Mouse (Mus musculus): ENCODE measurements around the gene Kndc1. TPM values are rescaled to one million over a fixed set of nuclear protein-coding genes. Genes with fewer than 3 reads are reported as not detected.

Gene Kndc1
- polyA plus RNA-seq, 1 experiment: 0.02 TPM

DNA sequence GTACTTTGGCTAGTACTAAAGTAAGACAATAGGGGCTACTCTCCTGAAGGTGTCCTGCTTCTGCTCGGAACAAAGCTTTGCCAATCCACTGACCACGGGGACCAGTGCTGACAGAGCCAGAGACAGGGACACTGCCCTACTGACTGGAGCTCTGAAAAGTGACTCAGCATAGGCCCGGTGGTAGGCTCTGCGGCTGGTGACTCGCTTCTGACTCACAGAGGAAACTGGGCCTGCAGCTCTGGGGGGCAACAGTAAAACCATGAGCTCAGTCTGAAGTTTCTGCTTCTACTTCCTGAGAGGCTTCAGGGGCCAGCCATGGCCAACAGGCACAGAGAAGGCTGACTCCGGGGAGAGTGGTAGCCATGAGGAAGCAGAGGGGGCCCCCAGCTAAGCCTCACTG, 76.9 kb downstream of the Kndc1 start:
- Histone ChIP-seq H3K36me3 (ENCODE audit: control insufficient read depth, insufficient read depth, low read length) (no peaks in the 10 kb centered on the region), H3K27ac (ENCODE audit: insufficient read depth, low read depth, low read length) (no peak overlapping the region), H3K4me3 (ENCODE audit: insufficient read depth, low read depth, low read length) (no peak overlapping the region), H3K4me1 (ENCODE audit: control insufficient read depth, insufficient read depth, low read length) (no peaks in the 10 kb centered on the region), H3K27me3 (replicated peaks; ENCODE audit: control insufficient read depth, insufficient read depth, low read length) (no peaks in the 10 kb centered on the region)
- TF ChIP-seq POLR2A (IDR thresholded peaks at IDR 0.05; ENCODE audit: low read depth, low read length) (no peak), CTCF (conservative IDR thresholded peaks at IDR 0.05; ENCODE audit: insufficient read depth, insufficient read length, low read depth, low read length) (no peak)
- no peak for DNase-seq
- WGBS: 61% methylated on average over 6 of the region's 6 CpGs

DNA sequence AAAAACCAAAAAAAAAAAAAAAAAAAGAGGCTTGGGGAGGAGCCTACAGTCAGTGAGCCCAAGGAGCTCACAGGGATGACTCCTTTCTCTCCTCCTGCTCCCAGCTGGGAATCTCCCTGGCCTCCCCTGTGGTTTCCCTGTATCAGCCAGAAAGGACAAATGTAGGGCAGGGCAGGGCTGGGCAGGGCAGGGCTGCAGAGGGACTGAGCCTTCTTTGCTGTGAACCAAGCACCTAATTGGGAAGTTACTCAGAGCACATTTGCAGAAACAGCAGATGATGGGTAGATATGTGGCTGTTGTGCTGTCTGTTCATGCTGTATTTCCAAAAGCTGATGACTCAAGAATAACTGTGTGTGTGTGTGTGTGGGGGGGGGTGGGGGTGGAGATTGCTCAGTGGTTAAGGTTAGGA, 78.4 kb downstream of the Kndc1 start:
- H3K4me1 ChIP-seq (ENCODE audit: control insufficient read depth, insufficient read depth, low read length): no peaks in the 10 kb centered on the region
- no peaks in the 10 kb centered on the region for H3K36me3 ChIP-seq (ENCODE audit: control insufficient read depth, insufficient read depth, low read length)
- no peak overlapping the region for H3K27ac ChIP-seq (ENCODE audit: insufficient read depth, low read depth, low read length)

GRCm38 (mm10) chr7:139974307-139974706, 79.8 kb downstream of the Kndc1 start:
- Histone ChIP-seq H3K27me3 (replicated peaks; ENCODE audit: control insufficient read depth, insufficient read depth, low read length) (no peaks in the 10 kb centered on the region), H3K4me1 (ENCODE audit: control insufficient read depth, insufficient read depth, low read length) (no peaks in the 10 kb centered on the region), H3K27ac (ENCODE audit: insufficient read depth, low read depth, low read length) (no peak overlapping the region), H3K36me3 (ENCODE audit: control insufficient read depth, insufficient read depth, low read length) (no peaks in the 10 kb centered on the region), H3K4me3 (ENCODE audit: insufficient read depth, low read depth, low read length) (no peak overlapping the region)
- 84% methylated on average over 10 of the region's 10 CpGs for WGBS
- TF ChIP-seq POLR2A (IDR thresholded peaks at IDR 0.05; ENCODE audit: low read depth, low read length): no peak
- TF ChIP-seq CTCF (conservative IDR thresholded peaks at IDR 0.05; ENCODE audit: insufficient read depth, insufficient read length, low read depth, low read length): no peak
- DNase-seq: no peak

More for the DNA sequence above, 78.4 kb downstream of the Kndc1 start:
- Histone ChIP-seq H3K27me3 (replicated peaks; ENCODE audit: control insufficient read depth, insufficient read depth, low read length) (no peaks in the 10 kb centered on the region), H3K4me3 (ENCODE audit: insufficient read depth, low read depth, low read length) (no peak overlapping the region)
- DNase-seq: no peak
- TF ChIP-seq CTCF (conservative IDR thresholded peaks at IDR 0.05; ENCODE audit: insufficient read depth, insufficient read length, low read depth, low read length) (no peak), POLR2A (IDR thresholded peaks at IDR 0.05; ENCODE audit: low read depth, low read length) (no peak)

DNA sequence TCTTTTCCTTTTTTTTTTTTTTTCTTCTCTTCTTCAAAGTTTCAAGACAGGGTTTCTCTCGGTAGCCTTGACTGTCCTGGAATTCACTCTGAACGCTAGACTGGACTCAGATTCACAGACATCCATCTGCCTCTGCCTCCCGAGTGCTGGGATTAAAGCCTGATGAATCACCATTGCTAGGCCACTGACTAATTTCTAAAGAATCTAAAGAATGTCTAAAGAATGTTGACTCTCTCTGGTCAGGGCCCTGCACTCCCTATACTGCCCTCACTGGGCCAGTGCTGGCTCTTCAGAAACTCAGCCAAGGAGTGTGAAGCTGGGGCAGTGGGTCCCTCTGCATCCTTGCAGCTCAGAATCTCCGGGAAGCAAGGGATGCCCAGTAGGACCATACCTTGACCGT, 81.0 kb downstream of the Kndc1 start:
- no peak overlapping the region for H3K4me3 ChIP-seq (ENCODE audit: insufficient read depth, low read depth, low read length)
- no peaks in the 10 kb centered on the region for H3K27me3 ChIP-seq (replicated peaks; ENCODE audit: control insufficient read depth, insufficient read depth, low read length)
- DNase-seq: no peak
- H3K4me1 ChIP-seq (ENCODE audit: control insufficient read depth, insufficient read depth, low read length): no peaks in the 10 kb centered on the region
- 55% methylated on average over 5 of the region's 5 CpGs for WGBS
- H3K36me3 ChIP-seq (ENCODE audit: control insufficient read depth, insufficient read depth, low read length): no peaks in the 10 kb centered on the region
- TF ChIP-seq CTCF (conservative IDR thresholded peaks at IDR 0.05; ENCODE audit: insufficient read depth, insufficient read length, low read depth, low read length): no peak
- no peak for TF ChIP-seq POLR2A (IDR thresholded peaks at IDR 0.05; ENCODE audit: low read depth, low read length)
- no peak overlapping the region for H3K27ac ChIP-seq (ENCODE audit: insufficient read depth, low read depth, low read length)

GRCm38 (mm10) chr7:139978278-139978892, 83.9 kb downstream of the Kndc1 start, which contains the start of gene 6430531B16Rik:
Gene 6430531B16Rik (minus strand): TSS chr7:139978755.
- TF ChIP-seq CTCF (conservative IDR thresholded peaks at IDR 0.05; ENCODE audit: insufficient read depth, insufficient read length, low read depth, low read length) (no peak), POLR2A (IDR thresholded peaks at IDR 0.05; ENCODE audit: low read depth, low read length) (no peak)

GRCm38 (mm10) chr7:139979011-139979719, 84.7 kb downstream of the Kndc1 start:
- Histone ChIP-seq H3K36me3 (ENCODE audit: control insufficient read depth, insufficient read depth, low read length) (no peaks in the 10 kb centered on the region), H3K4me3 (ENCODE audit: insufficient read depth, low read depth, low read length) (peak overlapping the region; percentile 17; the same call in 1 of the 2 replicates), H3K27me3 (replicated peaks; ENCODE audit: control insufficient read depth, insufficient read depth, low read length) (no peaks in the 10 kb centered on the region), H3K27ac (ENCODE audit: insufficient read depth, low read depth, low read length) (no peak overlapping the region), H3K4me1 (ENCODE audit: control insufficient read depth, insufficient read depth, low read length) (no peaks in the 10 kb centered on the region)
- no peak for DNase-seq
- no peak for TF ChIP-seq CTCF (conservative IDR thresholded peaks at IDR 0.05; ENCODE audit: insufficient read depth, insufficient read length, low read depth, low read length)
- TF ChIP-seq POLR2A (IDR thresholded peaks at IDR 0.05; ENCODE audit: low read depth, low read length): no peak
- WGBS: 33% methylated on average over 13 of the region's 13 CpGs

More at GRCm38 (mm10) chr7:139978278-139978892, 83.9 kb downstream of the Kndc1 start, which contains the start of gene 6430531B16Rik:
- H3K4me1 ChIP-seq (ENCODE audit: control insufficient read depth, insufficient read depth, low read length): no peaks in the 10 kb centered on the region
- 7% methylated on average over 32 of the region's 32 CpGs for WGBS
- peak within 1 kb of the TSS; percentile 53 for H3K4me3 ChIP-seq (ENCODE audit: insufficient read depth, low read depth, low read length)
- H3K27me3 ChIP-seq (replicated peaks; ENCODE audit: control insufficient read depth, insufficient read depth, low read length): no peaks in the 10 kb centered on the region
- H3K27ac ChIP-seq (ENCODE audit: insufficient read depth, low read depth, low read length): no peak within 1 kb of the TSS
- peak; percentile 85 for DNase-seq
- H3K36me3 ChIP-seq (ENCODE audit: control insufficient read depth, insufficient read depth, low read length): no peaks in the 10 kb centered on the region

DNA sequence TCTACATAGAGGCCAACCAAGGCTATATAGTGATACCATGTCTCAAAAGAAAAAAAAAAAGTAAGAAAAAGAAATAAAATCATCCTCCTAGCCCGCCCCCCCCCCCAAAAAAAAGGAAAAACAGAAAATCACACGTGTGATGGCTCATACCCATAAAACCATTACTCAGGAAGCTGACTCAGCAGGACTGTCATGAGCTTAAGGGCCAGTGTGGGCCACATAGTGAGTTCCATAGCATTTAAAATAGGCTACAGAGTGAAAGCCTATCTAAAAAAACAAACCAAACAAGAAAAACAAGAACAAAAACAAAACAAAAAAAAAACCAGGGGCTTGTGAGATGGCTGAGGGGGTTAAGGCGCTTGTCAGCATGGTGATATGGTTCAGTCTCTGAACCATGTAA, 86.3 kb downstream of the Kndc1 start:
- TF ChIP-seq POLR2A (IDR thresholded peaks at IDR 0.05; ENCODE audit: low read depth, low read length) (no peak), CTCF (conservative IDR thresholded peaks at IDR 0.05; ENCODE audit: insufficient read depth, insufficient read length, low read depth, low read length) (no peak)
- no peaks in the 10 kb centered on the region for H3K27me3 ChIP-seq (replicated peaks; ENCODE audit: control insufficient read depth, insufficient read depth, low read length)
- DNase-seq: no peak
- H3K4me1 ChIP-seq (ENCODE audit: control insufficient read depth, insufficient read depth, low read length): no peaks in the 10 kb centered on the region
- no peaks in the 10 kb centered on the region for H3K36me3 ChIP-seq (ENCODE audit: control insufficient read depth, insufficient read depth, low read length)
- H3K27ac ChIP-seq (ENCODE audit: insufficient read depth, low read depth, low read length): no peak overlapping the region
- H3K4me3 ChIP-seq (ENCODE audit: insufficient read depth, low read depth, low read length): no peak overlapping the region
- 62% methylated on average over 3 of the region's 3 CpGs for WGBS
